25 mouse cellular contexts compared by ENCODE assay signal in genomic region chr6:113095547-113095946, GRCm38 (mm10).
"Had no signal": no experiment of that assay in that cellular context is flagged by ENCODE, and none has a peak within 500 bp of the region (broad histone marks: within the 10 kb centered on the region; RNA-seq: fewer than 3 reads in every experiment).

No protein-coding gene starts in this region.

- H3K4me1 ChIP-seq: embryonic facial prominence, embryonic 10.5 days had no signal

- H3K4me2 ChIP-seq: embryonic facial prominence, embryonic 12.5 days; embryonic facial prominence, embryonic 13.5 days; embryonic facial prominence, embryonic 15.5 days; forebrain, embryonic 12.5 days; forebrain, embryonic 13.5 days; forebrain, embryonic 15.5 days had no signal

- H3K27me3 ChIP-seq: embryonic facial prominence, embryonic 12.5 days; embryonic facial prominence, embryonic 13.5 days; embryonic facial prominence, embryonic 15.5 days; forebrain, embryonic 12.5 days; forebrain, embryonic 13.5 days; forebrain, embryonic 15.5 days had no signal

- H3K9me3 ChIP-seq: embryonic facial prominence, embryonic 10.5 days; embryonic facial prominence, embryonic 12.5 days; embryonic facial prominence, embryonic 13.5 days; embryonic facial prominence, embryonic 15.5 days; forebrain, embryonic 10.5 days; forebrain, embryonic 12.5 days; forebrain, embryonic 13.5 days; forebrain, embryonic 15.5 days had no signal

- H3K9ac ChIP-seq: embryonic facial prominence, embryonic 12.5 days; embryonic facial prominence, embryonic 13.5 days; embryonic facial prominence, embryonic 15.5 days; forebrain, embryonic 12.5 days; forebrain, embryonic 13.5 days; forebrain, embryonic 15.5 days; forebrain, postnatal 0 days had no signal

- H3K36me3 ChIP-seq: embryonic facial prominence, embryonic 12.5 days; forebrain, embryonic 12.5 days; forebrain, embryonic 15.5 days had no signal

- H3K4me3 ChIP-seq: embryonic facial prominence, embryonic 10.5 days; embryonic facial prominence, embryonic 12.5 days; embryonic facial prominence, embryonic 13.5 days; embryonic facial prominence, embryonic 15.5 days; erythroblast, embryonic 14.5 days; forebrain, embryonic 10.5 days; forebrain, embryonic 12.5 days; forebrain, embryonic 13.5 days; forebrain, embryonic 15.5 days; gastrocnemius, adult 2 months; heart, adult 2 months had no signal

- H3K27ac ChIP-seq: embryonic facial prominence, embryonic 10.5 days; embryonic facial prominence, embryonic 12.5 days; embryonic facial prominence, embryonic 13.5 days; embryonic facial prominence, embryonic 15.5 days; forebrain, embryonic 10.5 days; forebrain, embryonic 12.5 days; forebrain, embryonic 13.5 days; forebrain, embryonic 15.5 days; gastrocnemius, adult 2 months; heart, adult 2 months had no signal

- DNase-seq: cerebellum, adult 9-10 months; cerebellum, adult 9-11 months; cerebellum, postnatal 10 days; cerebellum, postnatal 14 days; cerebellum, postnatal 25 days; cerebellum, postnatal 36 days; embryo, embryonic 11 days; forebrain, postnatal 0 days; gastrocnemius, adult 2 months; gastrocnemius, postnatal 10 days; gastrocnemius, postnatal 14 days; gastrocnemius, postnatal 25 days; gastrocnemius, postnatal 36 days; heart, adult 11 months; heart, adult 18-20 months; heart, adult 2 months had no signal
